Mouse (Mus musculus): ENCODE measurements around the gene Coa4. TPM values are rescaled to one million over a fixed set of nuclear protein-coding genes. Genes with fewer than 3 reads are reported as not detected.

Coa4 gene
- polyA plus RNA-seq, 1 experiment from 2014 or later = 26.6 TPM

DNA sequence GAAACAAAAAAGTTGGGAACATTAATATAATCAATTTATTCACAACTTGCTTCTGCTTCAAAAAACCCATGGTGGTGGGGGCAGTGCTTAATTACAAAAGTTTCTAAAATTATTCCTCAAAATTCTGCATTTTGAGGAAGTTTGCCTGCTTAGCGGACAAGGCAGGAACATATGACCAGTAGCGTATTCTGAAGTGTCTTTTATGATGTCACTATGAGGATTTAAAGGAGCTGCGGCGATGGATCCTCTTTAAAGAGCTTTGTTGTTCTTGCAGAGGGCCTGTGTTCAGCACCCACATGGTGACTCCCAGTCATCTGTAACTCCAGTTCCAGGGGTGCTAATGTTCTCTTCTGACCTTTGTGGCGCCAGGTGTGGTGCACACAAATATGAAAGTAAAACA is 6.1 kb upstream of the Coa4 start:
- WGBS = 89% methylated on average over 5 of the region's 5 CpGs
- Histone ChIP-seq H3K27me3 (ENCODE audit: control insufficient read depth, insufficient read depth, low read length) (no peaks in the 10 kb centered on the region), H3K9ac (ENCODE audit: low read length) (no peak overlapping the region), H3K4me3 (ENCODE audit: control insufficient read depth in 1 of 2, insufficient read depth in 1 of 2, low read depth in 1 of 2, low read length in 2 of 2) (no peak overlapping the region), H3K4me2 (ENCODE audit: low read length) (no peak overlapping the region), H3K27ac (replicated peaks in 1 of 2; ENCODE audit: control insufficient read depth in 1 of 2, insufficient read depth in 1 of 2, low read depth in 2 of 2, low read length in 2 of 2) (no peak overlapping the region), H3K9me3 (ENCODE audit: control insufficient read depth, low read length) (no peaks in the 10 kb centered on the region), H3K4me1 (ENCODE audit: control insufficient read depth in 2 of 2, insufficient read depth in 2 of 2, low read length in 2 of 2) (no peaks in the 10 kb centered on the region), H3K36me3 (ENCODE audit: control insufficient read depth, insufficient read depth, low read length) (no peaks in the 10 kb centered on the region)
- ATAC-seq (ENCODE audit: insufficient number of reproducible peaks, insufficient read depth, low FRiP score, low read depth) = no peak

DNA sequence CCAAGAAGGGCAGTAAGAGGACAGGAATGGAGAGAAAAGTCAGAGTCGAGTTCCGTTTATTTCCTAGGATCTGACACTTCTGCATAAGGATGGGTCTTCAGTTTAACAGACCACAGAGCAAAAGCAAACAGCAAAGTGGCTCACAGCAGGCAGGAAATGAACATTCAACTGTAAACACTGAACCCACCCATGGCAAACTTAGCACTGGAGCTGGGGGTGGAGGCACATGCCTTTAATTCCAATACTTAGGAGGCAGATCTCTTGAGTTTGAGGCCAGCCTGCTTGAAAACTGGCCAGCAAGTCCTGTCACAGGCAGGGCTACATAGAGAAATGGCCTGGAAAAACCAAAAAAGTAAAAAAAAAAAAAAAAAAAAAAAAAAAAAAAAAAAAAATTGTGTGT is 3.4 kb upstream of the Coa4 start:
- no peak for ATAC-seq (ENCODE audit: insufficient number of reproducible peaks, insufficient read depth, low FRiP score, low read depth)
- no peak overlapping the region for H3K9ac ChIP-seq (ENCODE audit: low read length)
- H3K36me3 ChIP-seq (ENCODE audit: control insufficient read depth, insufficient read depth, low read length) = no peaks in the 10 kb centered on the region
- H3K4me2 ChIP-seq (ENCODE audit: low read length) = no peak overlapping the region
- H3K27ac ChIP-seq (replicated peaks in 1 of 2; ENCODE audit: control insufficient read depth in 1 of 2, insufficient read depth in 1 of 2, low read depth in 2 of 2, low read length in 2 of 2) = no peak overlapping the region
- no peak overlapping the region for H3K4me3 ChIP-seq (ENCODE audit: control insufficient read depth in 1 of 2, insufficient read depth in 1 of 2, low read depth in 1 of 2, low read length in 2 of 2)
- H3K27me3 ChIP-seq (ENCODE audit: control insufficient read depth, insufficient read depth, low read length) = no peaks in the 10 kb centered on the region
- H3K9me3 ChIP-seq (ENCODE audit: control insufficient read depth, low read length) = no peaks in the 10 kb centered on the region
- H3K4me1 ChIP-seq (ENCODE audit: control insufficient read depth in 2 of 2, insufficient read depth in 2 of 2, low read length in 2 of 2) = peaks cover 2 to 4% of the 10 kb centered on the region in 2 experiments
- 57% methylated on average over 2 of the region's 2 CpGs for WGBS

DNA sequence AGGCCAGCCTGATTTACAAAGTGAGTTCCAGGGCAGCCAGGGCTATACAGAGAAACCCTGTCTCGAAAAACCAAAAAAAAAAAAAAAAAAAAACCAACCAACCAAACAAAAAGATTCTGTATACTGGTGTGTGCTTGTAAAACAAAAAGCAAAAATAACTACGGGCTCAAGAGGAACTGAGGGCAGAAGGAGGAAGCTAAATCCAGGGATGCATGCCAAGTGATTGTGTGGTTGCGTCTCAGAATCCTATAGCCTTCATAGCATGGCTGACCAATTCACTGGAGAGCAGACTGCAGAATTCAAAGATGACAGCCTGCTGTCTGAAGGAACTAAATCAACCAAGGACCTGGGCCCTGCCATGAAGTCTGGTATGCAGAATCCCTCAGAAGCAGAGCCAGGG is 2.7 kb upstream of the Coa4 start:
- no peaks in the 10 kb centered on the region for H3K9me3 ChIP-seq (ENCODE audit: control insufficient read depth, low read length)
- H3K27me3 ChIP-seq (ENCODE audit: control insufficient read depth, insufficient read depth, low read length) = no peaks in the 10 kb centered on the region
- no peak overlapping the region for H3K27ac ChIP-seq (replicated peaks in 1 of 2; ENCODE audit: control insufficient read depth in 1 of 2, insufficient read depth in 1 of 2, low read depth in 2 of 2, low read length in 2 of 2)
- H3K36me3 ChIP-seq (ENCODE audit: control insufficient read depth, insufficient read depth, low read length) = peaks cover 6% of the 10 kb centered on the region
- no peak overlapping the region for H3K9ac ChIP-seq (ENCODE audit: low read length)
- H3K4me1 ChIP-seq (ENCODE audit: control insufficient read depth in 2 of 2, insufficient read depth in 2 of 2, low read length in 2 of 2) = peaks cover 2 to 4% of the 10 kb centered on the region in 2 experiments
- 66% methylated on average over 3 of the region's 3 CpGs for WGBS
- no peak overlapping the region for H3K4me2 ChIP-seq (ENCODE audit: low read length)
- H3K4me3 ChIP-seq (ENCODE audit: control insufficient read depth in 1 of 2, insufficient read depth in 1 of 2, low read depth in 1 of 2, low read length in 2 of 2) = no peak overlapping the region
- ATAC-seq (ENCODE audit: insufficient number of reproducible peaks, insufficient read depth, low FRiP score, low read depth) = no peak

DNA sequence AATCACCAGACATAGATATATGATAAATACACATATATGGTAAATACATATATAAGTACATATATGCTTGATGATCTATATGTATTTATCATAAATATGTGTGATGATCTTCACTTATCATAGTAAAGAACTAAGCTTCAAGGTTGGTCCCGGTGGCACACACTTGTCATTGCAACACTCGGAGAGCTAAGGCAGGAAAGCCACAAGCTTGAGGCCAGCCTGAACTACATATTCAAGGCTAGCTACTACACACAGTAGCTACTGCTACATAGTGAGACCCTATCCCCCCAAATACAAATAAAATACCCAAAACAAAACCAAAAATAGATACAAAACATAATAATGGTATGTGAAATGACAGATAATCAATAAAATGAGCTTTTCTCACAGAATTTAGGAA is 1.0 kb upstream of the Coa4 start:
- Histone ChIP-seq H3K27ac (replicated peaks in 1 of 2; ENCODE audit: control insufficient read depth in 1 of 2, insufficient read depth in 1 of 2, low read depth in 2 of 2, low read length in 2 of 2) (no peak overlapping the region), H3K4me2 (ENCODE audit: low read length) (peak overlapping the region; percentile 68; the same call in 1 of the 2 replicates), H3K4me1 (ENCODE audit: control insufficient read depth in 2 of 2, insufficient read depth in 2 of 2, low read length in 2 of 2) (peaks cover 2 to 4% of the 10 kb centered on the region in 2 experiments), H3K36me3 (ENCODE audit: control insufficient read depth, insufficient read depth, low read length) (peaks cover 18% of the 10 kb centered on the region), H3K9me3 (ENCODE audit: control insufficient read depth, low read length) (no peaks in the 10 kb centered on the region), H3K9ac (ENCODE audit: low read length) (no peak overlapping the region), H3K27me3 (ENCODE audit: control insufficient read depth, insufficient read depth, low read length) (no peaks in the 10 kb centered on the region), H3K4me3 (ENCODE audit: control insufficient read depth in 1 of 2, insufficient read depth in 1 of 2, low read depth in 1 of 2, low read length in 2 of 2) (no peak overlapping the region)
- WGBS = 70% methylated on average over 2 of the region's 2 CpGs
- ATAC-seq (ENCODE audit: insufficient number of reproducible peaks, insufficient read depth, low FRiP score, low read depth) = no peak

DNA sequence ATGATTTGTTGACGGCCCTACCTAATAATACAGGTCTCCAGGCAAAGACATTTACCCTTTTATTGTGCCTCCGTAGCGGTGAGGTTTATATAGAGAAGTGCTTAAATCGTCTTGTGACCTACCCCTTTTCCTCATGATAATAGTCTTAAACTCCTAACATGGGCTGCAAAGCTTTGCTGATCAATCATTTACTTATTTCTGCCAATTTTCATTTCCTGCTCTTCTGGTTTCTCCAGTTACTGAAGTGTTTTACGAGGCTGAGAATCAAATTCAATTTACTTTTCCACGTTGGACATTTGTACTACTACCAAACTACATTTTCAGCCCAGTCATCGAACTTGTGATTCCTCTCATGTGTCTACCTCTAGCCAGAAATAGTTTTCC is 640 bp downstream of the Coa4 start:
- Histone ChIP-seq H3K9me3 (ENCODE audit: control insufficient read depth, low read length) (no peaks in the 10 kb centered on the region), H3K4me1 (ENCODE audit: control insufficient read depth in 2 of 2, insufficient read depth in 2 of 2, low read length in 2 of 2) (peaks cover 2 to 4% of the 10 kb centered on the region in 2 experiments), H3K36me3 (ENCODE audit: control insufficient read depth, insufficient read depth, low read length) (peaks cover 18% of the 10 kb centered on the region), H3K27me3 (ENCODE audit: control insufficient read depth, insufficient read depth, low read length) (no peaks in the 10 kb centered on the region), H3K4me2 (ENCODE audit: low read length) (peak overlapping the region; percentile 68), H3K27ac (replicated peaks in 1 of 2; ENCODE audit: control insufficient read depth in 1 of 2, insufficient read depth in 1 of 2, low read depth in 2 of 2, low read length in 2 of 2) (peak overlapping the region in 1 of 2 experiments; percentile 62; a peak in 1 of 4 replicates), H3K9ac (ENCODE audit: low read length) (peak overlapping the region; percentile 76), H3K4me3 (ENCODE audit: control insufficient read depth in 1 of 2, insufficient read depth in 1 of 2, low read depth in 1 of 2, low read length in 2 of 2) (peak overlapping the region; percentile 59 to 66; a peak in 3 of 4 replicates)
- ATAC-seq (ENCODE audit: insufficient number of reproducible peaks, insufficient read depth, low FRiP score, low read depth) = no peak
- WGBS = 33% methylated on average over 7 of the region's 7 CpGs

DNA sequence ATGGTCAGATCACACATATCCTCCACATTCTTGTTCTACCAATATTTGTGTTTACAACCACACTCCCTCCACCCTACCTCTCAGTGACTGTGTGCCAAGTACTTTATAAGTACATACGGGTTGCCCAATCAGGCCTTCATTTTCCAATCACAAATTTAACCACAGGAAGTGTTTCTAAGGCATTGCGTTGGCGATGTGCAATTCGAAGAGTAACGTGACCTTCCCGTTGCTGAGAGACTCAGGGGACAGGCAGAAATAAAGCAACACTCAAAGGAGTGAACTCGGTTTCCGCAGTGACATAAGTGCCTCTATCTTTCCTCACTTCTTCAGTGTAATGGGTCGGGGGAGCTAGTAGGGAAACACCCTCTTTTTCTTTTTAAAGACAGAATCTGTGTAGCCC is 2.6 kb downstream of the Coa4 start:
- no peaks in the 10 kb centered on the region for H3K27me3 ChIP-seq (ENCODE audit: control insufficient read depth, insufficient read depth, low read length)
- no peaks in the 10 kb centered on the region for H3K9me3 ChIP-seq (ENCODE audit: control insufficient read depth, low read length)
- no peak overlapping the region for H3K4me2 ChIP-seq (ENCODE audit: low read length)
- no peak overlapping the region for H3K27ac ChIP-seq (replicated peaks in 1 of 2; ENCODE audit: control insufficient read depth in 1 of 2, insufficient read depth in 1 of 2, low read depth in 2 of 2, low read length in 2 of 2)
- WGBS = 91% methylated on average over 9 of the region's 9 CpGs
- H3K9ac ChIP-seq (ENCODE audit: low read length) = no peak overlapping the region
- no peak overlapping the region for H3K4me3 ChIP-seq (ENCODE audit: control insufficient read depth in 1 of 2, insufficient read depth in 1 of 2, low read depth in 1 of 2, low read length in 2 of 2)
- peaks cover 2 to 4% of the 10 kb centered on the region in 2 experiments for H3K4me1 ChIP-seq (ENCODE audit: control insufficient read depth in 2 of 2, insufficient read depth in 2 of 2, low read length in 2 of 2)
- ATAC-seq (ENCODE audit: insufficient number of reproducible peaks, insufficient read depth, low FRiP score, low read depth) = no peak
- H3K36me3 ChIP-seq (ENCODE audit: control insufficient read depth, insufficient read depth, low read length) = peaks cover 18% of the 10 kb centered on the region

DNA sequence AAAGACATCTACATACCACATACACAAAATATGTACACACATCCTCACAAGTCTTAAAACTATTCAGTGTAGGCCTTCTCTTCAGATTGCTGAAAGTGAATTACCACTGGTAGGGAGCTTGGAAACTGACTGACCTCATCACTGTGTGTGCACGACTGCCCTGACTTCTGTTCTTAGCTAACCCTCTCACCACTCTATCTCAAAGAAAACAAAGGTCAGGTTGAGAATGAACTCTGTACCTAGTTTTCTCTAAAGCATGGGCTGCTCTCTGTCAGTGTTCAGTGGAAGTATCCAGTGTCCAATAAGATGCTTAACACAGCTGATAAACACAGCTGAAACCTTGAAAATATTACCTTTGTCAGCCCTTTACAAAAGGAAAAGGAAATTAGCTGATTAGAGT is 7.6 kb downstream of the Coa4 start:
- H3K4me3 ChIP-seq (ENCODE audit: control insufficient read depth in 1 of 2, insufficient read depth in 1 of 2, low read depth in 1 of 2, low read length in 2 of 2) = no peak overlapping the region
- no peak overlapping the region for H3K27ac ChIP-seq (replicated peaks in 1 of 2; ENCODE audit: control insufficient read depth in 1 of 2, insufficient read depth in 1 of 2, low read depth in 2 of 2, low read length in 2 of 2)
- H3K36me3 ChIP-seq (ENCODE audit: control insufficient read depth, insufficient read depth, low read length) = peaks cover 27% of the 10 kb centered on the region
- no peaks in the 10 kb centered on the region for H3K27me3 ChIP-seq (ENCODE audit: control insufficient read depth, insufficient read depth, low read length)
- 32% methylated on average over 1 of the region's 1 CpGs for WGBS
- ATAC-seq (ENCODE audit: insufficient number of reproducible peaks, insufficient read depth, low FRiP score, low read depth) = no peak
- H3K4me2 ChIP-seq (ENCODE audit: low read length) = no peak overlapping the region
- H3K4me1 ChIP-seq (ENCODE audit: control insufficient read depth in 2 of 2, insufficient read depth in 2 of 2, low read length in 2 of 2) = peaks cover 4 to 10% of the 10 kb centered on the region in 2 experiments; a peak in 2 of 4 replicates
- H3K9me3 ChIP-seq (ENCODE audit: control insufficient read depth, low read length) = no peaks in the 10 kb centered on the region
- no peak overlapping the region for H3K9ac ChIP-seq (ENCODE audit: low read length)

DNA sequence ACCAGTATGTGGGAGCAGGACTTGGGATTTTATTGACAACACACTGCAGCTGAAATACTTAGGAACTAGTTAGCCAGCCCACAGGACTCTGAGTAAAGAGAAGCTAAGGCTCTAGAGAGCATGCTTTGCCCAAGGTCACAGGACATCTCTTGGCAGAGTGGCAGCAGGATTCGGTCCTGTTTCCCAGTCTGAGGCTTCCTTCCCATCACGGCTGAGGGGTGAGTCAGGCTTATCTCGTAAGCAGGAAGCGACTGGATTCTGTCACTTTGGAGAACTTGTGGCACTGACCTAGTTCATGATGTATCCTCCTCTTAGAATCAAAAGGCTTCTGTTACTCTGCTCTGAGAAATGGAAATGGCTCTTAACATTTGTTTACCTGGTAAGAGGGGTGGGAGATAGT is 10.8 kb downstream of the Coa4 start:
- peak; percentile 60; the same call in 1 of the 2 replicates for ATAC-seq (ENCODE audit: insufficient number of reproducible peaks, insufficient read depth, low FRiP score, low read depth)
- no peak overlapping the region for H3K4me2 ChIP-seq (ENCODE audit: low read length)
- H3K27me3 ChIP-seq (ENCODE audit: control insufficient read depth, insufficient read depth, low read length) = no peaks in the 10 kb centered on the region
- 6% methylated on average over 4 of the region's 4 CpGs for WGBS
- H3K4me3 ChIP-seq (ENCODE audit: control insufficient read depth in 1 of 2, insufficient read depth in 1 of 2, low read depth in 1 of 2, low read length in 2 of 2) = no peak overlapping the region
- peak overlapping the region; percentile 32 to 62; a peak in 3 of 4 replicates for H3K27ac ChIP-seq (replicated peaks in 1 of 2; ENCODE audit: control insufficient read depth in 1 of 2, insufficient read depth in 1 of 2, low read depth in 2 of 2, low read length in 2 of 2)
- peaks cover 34% of the 10 kb centered on the region for H3K36me3 ChIP-seq (ENCODE audit: control insufficient read depth, insufficient read depth, low read length)
- H3K9me3 ChIP-seq (ENCODE audit: control insufficient read depth, low read length) = no peaks in the 10 kb centered on the region
- H3K4me1 ChIP-seq (ENCODE audit: control insufficient read depth in 2 of 2, insufficient read depth in 2 of 2, low read length in 2 of 2) = peaks cover 4 to 23% of the 10 kb centered on the region in 2 experiments; a peak in 2 of 4 replicates
- peak overlapping the region; percentile 16; the same call in 1 of the 2 replicates for H3K9ac ChIP-seq (ENCODE audit: low read length)

All from heart, embryonic 14.5 days (tissue).